Mouse (Mus musculus): Measurements from ENCODE around the gene Pih1d3. TPM values are rescaled to one million over a fixed set of nuclear protein-coding genes. Genes with fewer than 3 reads are reported as not detected.

Gene Pih1d3
- polyA plus RNA-seq, 1 experiment: not detected

GRCm38 (mm10) chr1:31210144-31210543, 12.5 kb upstream of the Pih1d3 start:
- H3K4me3 ChIP-seq (ENCODE audit: insufficient read depth, low read length): no peak overlapping the region
- H3K4me1 ChIP-seq (ENCODE audit: control insufficient read depth, insufficient read depth, low read length): no peaks in the 10 kb centered on the region
- TF ChIP-seq POLR2A (IDR thresholded peaks at IDR 0.05; ENCODE audit: borderline replicate concordance, low read depth, low read length): no peak
- no peak for TF ChIP-seq CTCF (IDR thresholded peaks at IDR 0.05; ENCODE audit: low read depth, low read length)
- H3K27ac ChIP-seq (ENCODE audit: insufficient read depth, low read depth, low read length): no peak overlapping the region

GRCm38 (mm10) chr1:31214831-31215230, 7.8 kb upstream of the Pih1d3 start:
- Histone ChIP-seq H3K27ac (ENCODE audit: insufficient read depth, low read depth, low read length) (no peak overlapping the region), H3K4me3 (ENCODE audit: insufficient read depth, low read length) (no peak overlapping the region), H3K4me1 (ENCODE audit: control insufficient read depth, insufficient read depth, low read length) (no peaks in the 10 kb centered on the region)
- no peak for TF ChIP-seq CTCF (IDR thresholded peaks at IDR 0.05; ENCODE audit: low read depth, low read length)
- TF ChIP-seq POLR2A (IDR thresholded peaks at IDR 0.05; ENCODE audit: borderline replicate concordance, low read depth, low read length): no peak

- no peaks in the 10 kb centered on the region for H3K4me1 ChIP-seq (ENCODE audit: control insufficient read depth, insufficient read depth, low read length)
- H3K4me3 ChIP-seq (ENCODE audit: insufficient read depth, low read length): no peak overlapping the region
- TF ChIP-seq POLR2A (IDR thresholded peaks at IDR 0.05; ENCODE audit: borderline replicate concordance, low read depth, low read length): no peak
- no peak for TF ChIP-seq CTCF (IDR thresholded peaks at IDR 0.05; ENCODE audit: low read depth, low read length)
- no peak overlapping the region for H3K27ac ChIP-seq (ENCODE audit: insufficient read depth, low read depth, low read length)
Observed at GRCm38 (mm10) chr1:31220599-31221250, 1.9 kb upstream of the Pih1d3 start.

- Histone ChIP-seq H3K27ac (ENCODE audit: insufficient read depth, low read depth, low read length) (no peak overlapping the region), H3K4me3 (ENCODE audit: insufficient read depth, low read length) (no peak overlapping the region), H3K4me1 (ENCODE audit: control insufficient read depth, insufficient read depth, low read length) (no peaks in the 10 kb centered on the region)
- TF ChIP-seq POLR2A (IDR thresholded peaks at IDR 0.05; ENCODE audit: borderline replicate concordance, low read depth, low read length) (no peak), CTCF (IDR thresholded peaks at IDR 0.05; ENCODE audit: low read depth, low read length) (no peak)
Observed at GRCm38 (mm10) chr1:31233319-31234036, 10.8 kb downstream of the Pih1d3 start.

- H3K4me1 ChIP-seq (ENCODE audit: control insufficient read depth, insufficient read depth, low read length): no peaks in the 10 kb centered on the region
- H3K27ac ChIP-seq (ENCODE audit: insufficient read depth, low read depth, low read length): no peak overlapping the region
- no peak overlapping the region for H3K4me3 ChIP-seq (ENCODE audit: insufficient read depth, low read length)
- TF ChIP-seq CTCF (IDR thresholded peaks at IDR 0.05; ENCODE audit: low read depth, low read length) (no peak), POLR2A (IDR thresholded peaks at IDR 0.05; ENCODE audit: borderline replicate concordance, low read depth, low read length) (no peak)
Observed at GRCm38 (mm10) chr1:31260218-31260923, 37.7 kb downstream of the Pih1d3 start.

Other genes starting within 250 kb of the Pih1d3 start
- not detected in 2 replicates for gene AC153137.1, start 244.9 kb upstream of the Pih1d3 start, polyA plus RNA-seq (2012; ENCODE audit: insufficient read depth, insufficient read length, missing spikeins)
- gene Lgsn, start 46.4 kb upstream of the Pih1d3 start, polyA plus RNA-seq (2012; ENCODE audit: insufficient read depth, insufficient read length, missing spikeins): not detected in 2 replicates
- not detected in 2 replicates for gene 4931428L18Rik, start 154 bp upstream of the Pih1d3 start, polyA plus RNA-seq (2012; ENCODE audit: insufficient read depth, insufficient read length, missing spikeins)

All from bone marrow macrophage, adult 2 months (primary cell).